Mouse (Mus musculus): ENCODE measurements around the gene Arhgap33.

GRCm38 (mm10) chr7:30532931-30533330, 1.9 kb downstream of the Arhgap33 start:
- TF ChIP-seq CTCF (IDR thresholded peaks at IDR 0.05; ENCODE audit: low read depth) (no peak), EP300 (optimal IDR thresholded peaks at IDR 0.05) (no peak)
